Mouse (Mus musculus): ENCODE measurements at regions not wholly inside any gene's neighbourhood (a gene's known extent, or its start where the extent isn't known, plus 50 kb on each side); places are given as distances from the start of the nearest gene placed in this dataset.

DNA sequence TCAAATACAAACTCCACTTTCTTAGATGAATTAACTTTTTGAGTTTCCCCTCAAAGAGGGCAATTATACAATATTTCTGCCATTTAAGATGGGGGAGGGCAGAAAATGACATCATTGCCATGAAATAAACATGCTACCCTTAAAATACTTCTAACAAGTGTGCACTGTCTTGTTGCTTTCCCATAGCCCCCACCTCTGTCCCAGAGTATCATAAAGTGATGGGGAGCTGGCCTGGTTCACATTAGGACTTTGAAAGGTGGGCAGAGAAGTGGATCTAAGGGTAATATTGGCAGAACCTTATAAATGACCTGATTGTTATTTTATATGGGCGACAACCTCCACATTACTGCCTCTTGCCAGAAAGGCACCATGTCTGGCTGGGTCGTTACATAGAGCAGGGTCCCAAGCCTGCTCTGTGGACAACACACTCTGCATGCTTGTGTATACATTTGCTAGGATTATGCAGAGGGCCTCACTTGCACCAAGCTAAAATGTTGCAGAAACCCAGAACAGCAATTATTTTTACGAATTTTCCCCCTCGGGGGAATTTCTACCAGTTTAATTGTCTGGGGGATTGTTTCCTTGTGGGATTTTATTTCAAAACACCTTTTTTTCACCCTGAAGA lies 521.3 kb downstream of the Ebf1 start:
- Histone ChIP-seq H3K4me3 (no peak overlapping the region), H3K9me3 (no peaks in the 10 kb centered on the region), H3K4me1 (no peaks in the 10 kb centered on the region), H3K27me3 (replicated peaks) (no peaks in the 10 kb centered on the region), H3K4me2 (no peak overlapping the region), H3K9ac (no peak overlapping the region), H3K36me3 (replicated peaks) (no peaks in the 10 kb centered on the region), H3K27ac (no peak overlapping the region)
- no peak for ATAC-seq (replicated peaks)
- WGBS = 86% methylated on average over 4 of the region's 4 CpGs

DNA sequence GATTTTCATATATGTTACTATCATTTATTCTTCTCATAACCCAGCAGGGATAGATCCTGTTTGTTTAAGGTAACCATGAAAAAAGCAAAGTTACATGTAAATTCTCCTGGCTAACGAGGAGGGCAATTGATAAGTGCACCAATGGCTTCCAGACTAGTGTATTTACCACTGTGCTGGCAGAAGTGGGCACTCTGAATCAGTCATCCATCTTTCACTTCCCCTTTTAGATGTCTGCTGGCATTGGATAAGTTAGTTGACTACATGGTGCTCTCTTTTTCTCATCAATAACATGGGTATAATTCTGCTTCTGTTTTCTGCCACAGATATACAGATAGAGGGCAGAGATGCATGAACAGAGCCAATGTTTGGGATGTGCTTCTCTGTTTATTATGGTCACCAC lies 523.4 kb downstream of the Ebf1 start:
- Histone ChIP-seq H3K27me3 (replicated peaks) (no peaks in the 10 kb centered on the region), H3K4me2 (no peak overlapping the region), H3K9me3 (no peaks in the 10 kb centered on the region), H3K27ac (no peak overlapping the region), H3K4me1 (no peaks in the 10 kb centered on the region), H3K9ac (no peak overlapping the region), H3K4me3 (no peak overlapping the region), H3K36me3 (replicated peaks) (no peaks in the 10 kb centered on the region)
- ATAC-seq (replicated peaks) = no peak
- 86% methylated on average over 1 of the region's 1 CpGs for WGBS

- H3K27ac ChIP-seq = 0 out of 2 replicates have a peak overlapping the region, but pooled peaks have one; percentile 1
- no peak overlapping the region for H3K9ac ChIP-seq
- H3K4me1 ChIP-seq = 0 out of 2 replicates have a peak, but pooled peaks cover 5% of the 10 kb centered on the region
- WGBS = 85% methylated on average over 6 of the region's 6 CpGs
- ATAC-seq (replicated peaks) = no peak
- H3K4me2 ChIP-seq = no peak overlapping the region
- no peaks in the 10 kb centered on the region for H3K27me3 ChIP-seq (replicated peaks)
- H3K9me3 ChIP-seq = no peaks in the 10 kb centered on the region
- no peaks in the 10 kb centered on the region for H3K36me3 ChIP-seq (replicated peaks)
- no peak overlapping the region for H3K4me3 ChIP-seq
Measured at GRCm38 (mm10) chr11:45154070-45154469, 537.0 kb downstream of the Ebf1 start.

DNA sequence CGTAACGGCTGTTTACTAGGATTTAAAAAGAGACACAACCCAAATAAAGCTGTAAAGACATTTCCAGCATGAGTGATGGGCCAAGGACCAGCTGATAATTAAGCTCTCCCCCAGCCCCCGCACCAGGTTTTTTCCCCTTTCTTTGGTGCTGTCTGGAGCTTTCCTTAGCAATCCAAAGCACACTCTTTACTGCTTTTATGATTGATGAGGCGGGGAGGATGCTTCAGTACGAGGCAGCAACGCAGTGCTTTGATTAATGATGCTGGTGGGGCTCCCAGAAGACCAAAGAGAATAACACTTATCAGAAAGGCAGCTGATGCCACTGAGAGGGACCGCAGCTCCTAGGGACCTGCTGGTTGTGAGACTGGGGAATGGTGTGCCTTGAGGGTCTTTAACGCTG lies 537.4 kb downstream of the Ebf1 start:
- Histone ChIP-seq H3K4me3 (no peak overlapping the region), H3K36me3 (replicated peaks) (no peaks in the 10 kb centered on the region), H3K9me3 (no peaks in the 10 kb centered on the region), H3K27me3 (replicated peaks) (no peaks in the 10 kb centered on the region), H3K27ac (0 out of 2 replicates have a peak overlapping the region, but pooled peaks have one; percentile 1), H3K4me1 (0 out of 2 replicates have a peak, but pooled peaks cover 5% of the 10 kb centered on the region), H3K4me2 (no peak overlapping the region), H3K9ac (no peak overlapping the region)
- ATAC-seq (replicated peaks) = no peak
- WGBS = 51% methylated on average over 8 of the region's 8 CpGs

- no peak for ATAC-seq (replicated peaks)
Measured at GRCm38 (mm10) chr11:45155782-45156181, 538.7 kb downstream of the Ebf1 start.

GRCm38 (mm10) chr11:45158282-45158681 lies 541.2 kb downstream of the Ebf1 start:
- Histone ChIP-seq H3K4me2 (no peak overlapping the region), H3K27me3 (replicated peaks) (no peaks in the 10 kb centered on the region), H3K4me3 (no peak overlapping the region), H3K4me1 (0 out of 2 replicates have a peak, but pooled peaks cover 5% of the 10 kb centered on the region), H3K36me3 (replicated peaks) (no peaks in the 10 kb centered on the region), H3K9ac (no peak overlapping the region), H3K9me3 (no peaks in the 10 kb centered on the region), H3K27ac (no peak overlapping the region)
- no peak for ATAC-seq (replicated peaks)
- 79% methylated on average over 2 of the region's 2 CpGs for WGBS

More at GRCm38 (mm10) chr11:45155782-45156181, 538.7 kb downstream of the Ebf1 start:
- no peak overlapping the region for H3K9ac ChIP-seq
- no peaks in the 10 kb centered on the region for H3K27me3 ChIP-seq (replicated peaks)
- no peak overlapping the region for H3K4me2 ChIP-seq
- H3K36me3 ChIP-seq (replicated peaks) = no peaks in the 10 kb centered on the region
- no peak overlapping the region for H3K4me3 ChIP-seq
- no peak overlapping the region for H3K27ac ChIP-seq
- WGBS = 81% methylated on average over 1 of the region's 1 CpGs
- no peaks in the 10 kb centered on the region for H3K9me3 ChIP-seq
- H3K4me1 ChIP-seq = 0 out of 2 replicates have a peak, but pooled peaks cover 5% of the 10 kb centered on the region

DNA sequence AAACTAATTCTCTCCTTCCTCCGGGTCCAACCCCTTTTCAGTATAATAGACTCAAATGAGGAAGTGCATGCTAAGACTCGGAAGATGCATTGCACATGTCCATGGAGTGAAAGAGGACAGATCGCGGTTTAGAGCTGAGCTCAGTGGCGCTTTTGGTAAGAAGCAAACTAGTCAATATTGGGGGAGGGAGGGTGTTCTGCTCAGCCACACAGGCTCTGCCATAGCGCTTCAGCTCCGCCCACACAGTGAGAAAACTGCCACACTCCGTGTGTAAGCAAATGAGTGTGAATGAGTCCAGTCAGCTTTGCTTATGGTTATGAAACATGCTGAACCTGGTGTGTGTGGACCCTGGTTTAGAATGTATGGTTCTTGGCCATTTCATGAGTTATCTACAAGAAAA lies 543.8 kb downstream of the Ebf1 start:
- no peaks in the 10 kb centered on the region for H3K36me3 ChIP-seq (replicated peaks)
- H3K9ac ChIP-seq = no peak overlapping the region
- no peaks in the 10 kb centered on the region for H3K27me3 ChIP-seq (replicated peaks)
- no peak for ATAC-seq (replicated peaks)
- H3K9me3 ChIP-seq = no peaks in the 10 kb centered on the region
- H3K4me3 ChIP-seq = no peak overlapping the region
- H3K27ac ChIP-seq = no peak overlapping the region
- no peaks in the 10 kb centered on the region for H3K4me1 ChIP-seq
- H3K4me2 ChIP-seq = no peak overlapping the region
- WGBS = 85% methylated on average over 8 of the region's 8 CpGs

DNA sequence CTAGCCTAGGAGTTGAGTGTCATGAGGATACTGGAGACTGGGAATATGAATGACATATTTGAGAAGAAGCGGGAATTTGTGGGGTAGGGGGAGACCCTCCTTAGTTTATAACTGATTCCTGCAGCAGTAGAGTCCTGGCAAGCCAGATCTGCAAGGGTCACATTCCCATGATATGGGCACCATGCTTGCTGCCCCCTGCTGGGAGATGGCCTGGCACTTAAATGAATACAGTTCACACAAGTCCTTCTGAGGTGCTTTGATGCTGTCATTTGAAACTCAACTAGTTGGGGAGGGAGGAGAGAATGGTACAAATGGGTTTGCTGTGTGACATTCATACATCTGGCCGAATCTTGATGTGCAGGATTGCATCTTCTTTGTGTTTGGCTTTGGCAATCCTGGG lies 556.4 kb downstream of the Ebf1 start:
- 86% methylated on average over 2 of the region's 2 CpGs for WGBS
- no peak for ATAC-seq (replicated peaks)
- no peaks in the 10 kb centered on the region for H3K4me1 ChIP-seq
- H3K9ac ChIP-seq = no peak overlapping the region
- H3K27ac ChIP-seq = no peak overlapping the region
- H3K4me2 ChIP-seq = no peak overlapping the region
- no peaks in the 10 kb centered on the region for H3K36me3 ChIP-seq (replicated peaks)
- H3K27me3 ChIP-seq (replicated peaks) = no peaks in the 10 kb centered on the region
- H3K4me3 ChIP-seq = no peak overlapping the region
- no peaks in the 10 kb centered on the region for H3K9me3 ChIP-seq

- ATAC-seq (replicated peaks) = no peak
- Histone ChIP-seq H3K4me1 (no peaks in the 10 kb centered on the region), H3K9me3 (no peaks in the 10 kb centered on the region), H3K9ac (no peak overlapping the region), H3K36me3 (replicated peaks) (no peaks in the 10 kb centered on the region), H3K4me2 (no peak overlapping the region), H3K27ac (no peak overlapping the region), H3K27me3 (replicated peaks) (no peaks in the 10 kb centered on the region), H3K4me3 (no peak overlapping the region)
- WGBS = 87% methylated on average over 2 of the region's 2 CpGs
Measured at GRCm38 (mm10) chr11:45174071-45174470, 557.0 kb downstream of the Ebf1 start.

- no peak for ATAC-seq (replicated peaks)
- WGBS = 91% methylated on average over 10 of the region's 10 CpGs
- Histone ChIP-seq H3K9ac (no peak overlapping the region), H3K4me1 (no peaks in the 10 kb centered on the region), H3K27ac (no peak overlapping the region), H3K4me3 (no peak overlapping the region), H3K27me3 (replicated peaks) (no peaks in the 10 kb centered on the region), H3K36me3 (replicated peaks) (no peaks in the 10 kb centered on the region), H3K4me2 (no peak overlapping the region), H3K9me3 (no peaks in the 10 kb centered on the region)
Measured at GRCm38 (mm10) chr11:45174811-45175798, 558.0 kb downstream of the Ebf1 start.

DNA sequence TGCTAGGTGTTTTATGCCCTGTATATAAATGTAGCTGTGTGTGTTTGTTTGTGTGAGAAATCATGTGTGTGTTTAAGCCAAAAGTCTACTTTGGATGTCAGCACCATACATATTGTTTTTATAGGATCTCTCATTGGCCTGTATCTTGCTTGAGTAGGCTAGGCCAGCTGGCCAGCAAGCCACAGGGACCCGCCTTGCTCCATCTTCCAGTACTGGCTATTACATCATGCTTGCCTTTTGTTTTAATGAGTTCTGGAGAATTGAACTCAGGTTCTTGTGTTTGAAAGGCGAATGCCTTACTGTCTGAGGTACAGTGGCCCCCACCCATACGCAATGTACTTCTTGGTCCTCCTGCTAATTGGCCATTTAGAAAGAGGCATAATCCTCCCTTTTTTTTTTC lies 559.9 kb downstream of the Ebf1 start:
- Histone ChIP-seq H3K27ac (no peak overlapping the region), H3K9ac (no peak overlapping the region), H3K27me3 (replicated peaks) (no peaks in the 10 kb centered on the region), H3K4me1 (no peaks in the 10 kb centered on the region), H3K36me3 (replicated peaks) (no peaks in the 10 kb centered on the region), H3K9me3 (no peaks in the 10 kb centered on the region), H3K4me3 (no peak overlapping the region), H3K4me2 (no peak overlapping the region)
- WGBS = 93% methylated on average over 3 of the region's 3 CpGs
- no peak for ATAC-seq (replicated peaks)

DNA sequence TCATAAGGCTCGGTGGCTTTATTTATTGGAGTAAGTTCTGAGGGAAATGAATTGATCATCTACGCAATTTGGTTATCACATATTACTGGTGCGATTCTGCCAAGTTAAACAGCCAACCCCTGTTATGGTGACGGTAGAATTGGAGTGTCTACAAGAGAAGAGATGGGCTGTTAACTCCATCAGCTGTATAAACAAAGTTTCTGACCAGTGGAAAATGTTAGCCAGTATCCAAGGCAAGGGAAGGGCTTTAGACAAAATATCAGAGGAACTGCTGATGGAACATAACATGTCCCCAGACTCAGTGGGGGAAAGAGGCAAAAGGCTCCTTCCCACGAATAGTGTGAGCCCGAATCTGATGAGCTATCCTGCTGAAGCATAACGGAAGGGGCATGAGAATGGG lies 560.9 kb downstream of the Ebf1 start:
- no peak for ATAC-seq (replicated peaks)

More for the DNA sequence above, 560.9 kb downstream of the Ebf1 start:
- Histone ChIP-seq H3K4me2 (no peak overlapping the region), H3K4me1 (no peaks in the 10 kb centered on the region), H3K9ac (no peak overlapping the region), H3K27ac (no peak overlapping the region), H3K9me3 (no peaks in the 10 kb centered on the region), H3K27me3 (replicated peaks) (no peaks in the 10 kb centered on the region), H3K36me3 (replicated peaks) (no peaks in the 10 kb centered on the region), H3K4me3 (no peak overlapping the region)
- WGBS = 88% methylated on average over 7 of the region's 7 CpGs

Data from midbrain, embryonic 15.5 days (tissue).